Mouse (Mus musculus) intestine, postnatal 0 days (tissue): ENCODE results near the gene Slc3a2. TPM values are rescaled to one million over a fixed set of nuclear protein-coding genes. Genes with fewer than 3 reads are reported as not detected.

Source experiments
- ATAC-seq: fragments of 200-750 bp; cut with Nextera tagmentation; 2 replicates; pipeline ENCODE4 v1.8.0; 2017; ENCODE audit warnings: mild to moderate bottlenecking, moderate TSS enrichment, moderate library complexity
- H3K27ac ChIP-seq: fragments of 300-500 bp; sonication (generic); 2 replicates; pipeline ENCODE4 v1.5.1; 2014; ENCODE audit warnings: mild to moderate bottlenecking, low read depth, low read length, moderate library complexity
- H3K27me3 ChIP-seq: fragments of 300-500 bp; sonication (generic); replicated peaks from 2 replicates; pipeline ENCODE4 v1.6.1; 2014; ENCODE audit warnings: low read length, mixed read lengths; ENCODE audit not compliant: control insufficient read depth, insufficient read depth
- H3K36me3 ChIP-seq: fragments of 300-500 bp; sonication (generic); 2 replicates; pipeline ENCODE4 v1.6.1; 2014; ENCODE audit warnings: mild to moderate bottlenecking, moderate library complexity; ENCODE audit not compliant: control insufficient read depth, insufficient read depth
- H3K4me1 ChIP-seq: fragments of 300-500 bp; sonication (generic); replicated peaks from 2 replicates; pipeline ENCODE4 v1.6.1; 2014; ENCODE audit warnings: antibody characterized with exemption, low read length, mixed read lengths; ENCODE audit not compliant: control insufficient read depth, insufficient read depth
- H3K4me2 ChIP-seq: fragments of 300-500 bp; sonication (generic); replicated peaks from 2 replicates; pipeline ENCODE4 v1.6.1; 2014; ENCODE audit warnings: low read depth, mild to moderate bottlenecking, moderate library complexity
- H3K4me3 ChIP-seq: fragments of 300-500 bp; sonication (generic); 2 replicates; pipeline ENCODE4 v1.5.1; 2014; ENCODE audit warnings: low read depth, low read length
- H3K9ac ChIP-seq: fragments of 300-500 bp; sonication (generic); 2 replicates; pipeline ENCODE4 v1.6.1; 2014; ENCODE audit warnings: mild to moderate bottlenecking, low read depth, low read length
- H3K9me3 ChIP-seq: fragments of 300-500 bp; sonication (generic); 2 replicates; pipeline ENCODE4 v1.6.1; 2016; ENCODE audit warnings: mixed run types; ENCODE audit not compliant: control insufficient read depth
- CTCF ChIP-seq: sonication (generic); IDR thresholded peaks from 2 replicates; pipeline ENCODE4 v1.5.1; 2016; ENCODE audit warnings: low read depth, mild to moderate bottlenecking, control low read depth, antibody characterized with exemption, moderate library complexity
- WGBS: fragments of 180-500 bp; shearing (Covaris S2); extraction: QIAGEN DNeasy Blood & Tissue Kit; methylation state at CpG from one replicate; pipeline ENCODE4 v1.1.7; 2014; 5-methylcytosine and 5-hydroxymethylcytosine counted together
- polyA plus RNA-seq: library from polyadenylated mRNA; unstranded; fragments of >200 nt; fragmentation: Nextera tagmentation; extraction: Ambion mirVana; gene quantifications from 2 replicates; pipeline ENCODE4 v1.2.1, GENCODE M21; 2015

The Slc3a2 gene
- polyA plus RNA-seq, 1 experiment from 2014 or later: 237 TPM

GRCm38 (mm10) chr19:8706132-8706667 lies 17.0 kb downstream of the Slc3a2 start:
- H3K27ac ChIP-seq: no peak overlapping the region
- WGBS: 71% methylated on average over 7 of the region's 7 CpGs
- H3K27me3 ChIP-seq: no peaks in the 10 kb centered on the region
- H3K4me2 ChIP-seq: no peak overlapping the region
- ATAC-seq: no peak
- peaks cover 48% of the 10 kb centered on the region for H3K36me3 ChIP-seq
- H3K9ac ChIP-seq: no peak overlapping the region
- no peaks in the 10 kb centered on the region for H3K9me3 ChIP-seq
- TF ChIP-seq CTCF: no peak
- H3K4me3 ChIP-seq: no peak overlapping the region
- no peaks in the 10 kb centered on the region for H3K4me1 ChIP-seq

- no peak overlapping the region for H3K4me2 ChIP-seq
- no peak for ATAC-seq
- TF ChIP-seq CTCF: no peak
- H3K4me1 ChIP-seq: no peaks in the 10 kb centered on the region
- H3K36me3 ChIP-seq: peaks cover 41% of the 10 kb centered on the region
- no peak overlapping the region for H3K4me3 ChIP-seq
- no peaks in the 10 kb centered on the region for H3K9me3 ChIP-seq
- H3K9ac ChIP-seq: no peak overlapping the region
- H3K27me3 ChIP-seq: no peaks in the 10 kb centered on the region
- 73% methylated on average over 6 of the region's 6 CpGs for WGBS
- H3K27ac ChIP-seq: no peak overlapping the region
These were observed 18.0 kb downstream of the Slc3a2 start for GRCm38 (mm10) chr19:8705026-8705708.

- Histone ChIP-seq H3K27me3 (no peaks in the 10 kb centered on the region), H3K4me2 (no peak overlapping the region), H3K4me3 (no peak overlapping the region), H3K4me1 (no peaks in the 10 kb centered on the region), H3K9ac (no peak overlapping the region), H3K27ac (no peak overlapping the region), H3K36me3 (peaks cover 25% of the 10 kb centered on the region), H3K9me3 (no peaks in the 10 kb centered on the region)
- WGBS: 75% methylated on average over 3 of the region's 4 CpGs
- TF ChIP-seq CTCF: no peak
- no peak for ATAC-seq
These were observed 19.6 kb downstream of the Slc3a2 start for GRCm38 (mm10) chr19:8703571-8703970.

- H3K4me1 ChIP-seq: no peaks in the 10 kb centered on the region
- H3K4me3 ChIP-seq: no peak overlapping the region
- H3K9me3 ChIP-seq: no peaks in the 10 kb centered on the region
- 68% methylated on average over 3 of the region's 3 CpGs for WGBS
- 0 out of 2 replicates have a peak, but pooled peaks have one; percentile 8 for TF ChIP-seq CTCF
- ATAC-seq: no peak
- H3K9ac ChIP-seq: no peak overlapping the region
- H3K27me3 ChIP-seq: no peaks in the 10 kb centered on the region
- no peak overlapping the region for H3K4me2 ChIP-seq
- H3K36me3 ChIP-seq: peaks cover 14% of the 10 kb centered on the region
- H3K27ac ChIP-seq: no peak overlapping the region
These were observed 20.7 kb downstream of the Slc3a2 start for GRCm38 (mm10) chr19:8702458-8702857.

- no peak overlapping the region for H3K4me3 ChIP-seq
- ATAC-seq: no peak
These were observed 23.5 kb downstream of the Slc3a2 start for GRCm38 (mm10) chr19:8699652-8700051.

GRCm38 (mm10) chr19:8695330-8695729 lies 27.8 kb downstream of the Slc3a2 start:
- H3K9ac ChIP-seq: no peak overlapping the region
- TF ChIP-seq CTCF: peak; percentile 71
- WGBS: 28% methylated on average over 6 of the region's 6 CpGs

More at GRCm38 (mm10) chr19:8699652-8700051, 23.5 kb downstream of the Slc3a2 start:
- Histone ChIP-seq H3K4me1 (no peaks in the 10 kb centered on the region), H3K27me3 (no peaks in the 10 kb centered on the region), H3K36me3 (no peaks in the 10 kb centered on the region), H3K9me3 (no peaks in the 10 kb centered on the region), H3K4me2 (no peak overlapping the region), H3K27ac (no peak overlapping the region), H3K9ac (no peak overlapping the region)
- no peak for TF ChIP-seq CTCF
- 77% methylated on average over 9 of the region's 9 CpGs for WGBS

More at GRCm38 (mm10) chr19:8695330-8695729, 27.8 kb downstream of the Slc3a2 start:
- no peaks in the 10 kb centered on the region for H3K27me3 ChIP-seq
- no peak overlapping the region for H3K4me2 ChIP-seq
- ATAC-seq: peak; percentile 49
- H3K36me3 ChIP-seq: no peaks in the 10 kb centered on the region
- H3K4me3 ChIP-seq: no peak overlapping the region
- H3K4me1 ChIP-seq: no peaks in the 10 kb centered on the region
- no peaks in the 10 kb centered on the region for H3K9me3 ChIP-seq
- H3K27ac ChIP-seq: no peak overlapping the region
